Mouse (Mus musculus) urinary bladder, adult 2 months (tissue): ENCODE data around the gene Fam122a. TPM values are rescaled to one million over a fixed set of nuclear protein-coding genes. Genes with fewer than 3 reads are reported as not detected.

Experiments used
- DNase-seq: peaks from one replicate; pipeline ENCODE4 v3.0.0; 2022; ENCODE audit warnings: low spot score
- polyA plus RNA-seq: library from polyadenylated mRNA; depleted of rRNA; stranded (reverse); fragments of >200 nt; gene quantifications from 2 replicates; pipeline ENCODE4 v1.2.3, GENCODE M21; 2012; rRNA removed

Gene Fam122a
- polyA plus RNA-seq, 1 experiment = 22.2 TPM

- no peak for DNase-seq
Observed at GRCm38 (mm10) chr19:24431381-24431780, 45.8 kb downstream of the Fam122a start.

- DNase-seq = no peak
Observed at GRCm38 (mm10) chr19:24428011-24428410, 49.1 kb downstream of the Fam122a start.

- DNase-seq = no peak
Observed at GRCm38 (mm10) chr19:24427258-24427657, 49.9 kb downstream of the Fam122a start.

GRCm38 (mm10) chr19:24426759-24427181, 50.4 kb downstream of the Fam122a start:
- no peak for DNase-seq

Other genes starting within 250 kb of the Fam122a start
- gene Fxn, start 196.8 kb downstream of the Fam122a start, polyA plus RNA-seq = 9.1 and 10.5 TPM in 2 replicates
- 1.4 and 2.1 TPM in 2 replicates for gene Pip5k1b, start 78.5 kb upstream of the Fam122a start, polyA plus RNA-seq
- 1.3 and 1.5 TPM in 2 replicates for gene Tmem252, start 196.7 kb upstream of the Fam122a start, polyA plus RNA-seq